Mouse (Mus musculus) thymus, postnatal 25 days (tissue): ENCODE results near the gene Kiss1.

Source experiments
- DNase-seq: peaks from one replicate; pipeline ENCODE4 v3.0.0; 2022

Gene Kiss1

GRCm38 (mm10) chr1:133321267-133321925 is at the start of gene Kiss1:
Kiss1 (plus strand) TSS chr1:133321875.
- no peak for DNase-seq

DNA sequence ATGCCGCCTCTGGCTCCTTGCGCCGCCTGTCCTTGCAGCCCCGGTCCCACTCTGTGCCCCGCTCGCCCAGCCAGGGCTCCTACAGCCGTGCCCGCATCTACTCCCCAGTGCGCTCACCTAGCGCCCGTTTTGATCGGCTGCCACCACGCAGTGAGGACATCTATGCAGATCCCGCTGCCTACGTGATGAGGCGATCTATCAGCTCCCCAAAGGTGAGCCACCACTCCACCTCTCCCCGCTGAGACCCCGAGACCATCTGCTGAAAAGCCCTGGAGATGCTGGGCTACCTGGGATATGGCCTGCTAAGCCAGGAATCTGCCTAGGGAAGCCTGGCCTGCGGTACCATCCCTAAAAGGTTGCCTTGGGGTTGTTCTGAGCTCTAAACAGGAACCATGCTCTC is 47.5 kb upstream of the Kiss1 start:
- DNase-seq, result no peak

DNA sequence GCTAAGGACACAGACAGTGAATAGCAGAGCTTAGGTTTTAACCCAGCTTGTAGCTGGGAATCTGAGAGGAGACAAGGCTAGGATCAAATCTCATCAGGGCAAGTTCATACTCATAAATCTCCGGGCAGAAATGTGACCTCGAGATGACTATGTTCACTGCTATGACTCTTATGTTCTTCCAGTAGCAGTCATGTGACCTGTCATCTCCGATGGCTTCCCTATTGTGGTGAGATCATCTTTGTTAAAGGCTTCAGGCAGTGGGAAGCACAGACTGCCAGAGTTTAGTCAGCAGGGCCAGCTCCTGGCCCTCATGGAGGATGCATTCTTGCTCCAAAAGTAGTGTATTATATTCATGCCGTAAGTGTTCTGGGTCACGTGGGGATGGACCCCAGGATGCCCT is 44.7 kb upstream of the Kiss1 start:
- DNase-seq, result no peak

GRCm38 (mm10) chr1:133278539-133278938 is 43.1 kb upstream of the Kiss1 start:
- DNase-seq, result no peak

DNA sequence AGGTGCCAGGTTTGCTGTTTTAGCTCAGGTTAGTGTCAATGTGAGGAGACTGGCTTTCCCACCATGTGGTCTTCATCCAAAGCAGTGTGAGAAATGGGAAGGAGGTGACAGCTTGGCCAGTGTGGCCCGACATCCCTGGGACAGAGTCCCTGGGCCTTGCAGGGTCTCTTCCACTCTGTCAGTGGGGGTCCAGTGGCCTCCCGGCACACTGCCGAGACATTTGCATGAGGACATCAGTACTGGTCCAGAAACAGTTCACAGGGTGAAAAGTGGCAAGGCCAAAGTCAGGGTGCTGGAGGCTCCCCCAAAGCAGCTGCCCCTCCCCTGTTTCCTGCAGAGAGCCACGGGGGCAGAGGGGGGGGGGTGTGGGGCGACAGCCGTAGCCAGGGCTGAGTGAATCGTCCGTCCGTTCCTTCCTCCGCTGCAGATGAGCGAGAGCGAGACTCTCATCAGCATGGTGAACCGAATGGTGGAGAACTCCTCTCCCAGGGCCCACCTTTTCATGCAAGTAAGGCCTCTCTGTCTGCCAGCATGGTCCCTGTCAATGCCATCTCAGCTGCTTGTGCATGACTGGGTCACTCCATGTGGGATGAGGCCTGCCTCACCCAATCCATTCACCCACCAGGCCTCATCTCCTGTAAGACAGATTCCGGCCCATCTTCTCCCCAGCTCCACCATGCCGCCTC is 42.6 kb upstream of the Kiss1 start:
- no peak for DNase-seq

DNA sequence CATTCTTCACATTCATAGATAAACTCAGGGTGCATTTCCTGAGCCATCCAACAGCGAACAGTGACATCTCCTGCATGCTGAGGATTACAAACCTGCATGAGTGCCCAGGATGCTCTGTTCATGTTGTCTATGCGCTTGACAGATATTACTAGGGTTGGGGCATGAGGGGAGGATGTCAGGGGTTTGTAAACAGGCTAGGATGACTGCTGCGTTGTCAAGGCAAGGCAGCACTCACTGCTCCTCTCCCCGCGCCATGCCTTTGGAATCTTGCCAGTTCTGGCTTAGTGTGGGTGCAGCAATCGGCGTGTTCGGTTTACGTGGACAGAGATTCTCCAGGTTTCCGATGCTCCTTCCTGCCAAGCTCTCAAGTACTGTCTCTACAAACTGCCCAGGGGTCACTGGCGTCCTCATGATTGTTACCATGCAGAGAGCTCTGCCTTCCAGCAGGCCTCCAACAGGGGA is 42.0 kb upstream of the Kiss1 start:
- no peak for DNase-seq

DNA sequence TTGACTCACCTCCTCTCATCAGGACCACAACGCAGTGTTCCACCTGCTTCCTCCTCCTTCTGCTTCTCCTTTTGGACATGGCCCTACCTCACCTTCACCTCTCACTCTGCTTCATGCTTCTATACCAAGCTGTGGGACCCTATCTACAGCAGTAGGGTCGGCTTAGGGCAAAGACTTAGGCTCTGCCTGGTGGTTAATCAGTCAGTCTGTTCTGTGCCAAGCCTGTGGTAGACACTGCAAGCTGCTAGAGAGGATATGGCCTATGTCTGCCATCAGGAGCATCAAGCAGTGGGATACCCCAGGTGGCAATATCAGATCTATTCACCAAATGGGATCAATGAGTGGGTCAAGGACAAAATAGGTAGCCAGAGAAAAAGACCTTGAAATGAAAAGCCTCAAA is 41.1 kb upstream of the Kiss1 start:
- DNase-seq, result no peak

DNA sequence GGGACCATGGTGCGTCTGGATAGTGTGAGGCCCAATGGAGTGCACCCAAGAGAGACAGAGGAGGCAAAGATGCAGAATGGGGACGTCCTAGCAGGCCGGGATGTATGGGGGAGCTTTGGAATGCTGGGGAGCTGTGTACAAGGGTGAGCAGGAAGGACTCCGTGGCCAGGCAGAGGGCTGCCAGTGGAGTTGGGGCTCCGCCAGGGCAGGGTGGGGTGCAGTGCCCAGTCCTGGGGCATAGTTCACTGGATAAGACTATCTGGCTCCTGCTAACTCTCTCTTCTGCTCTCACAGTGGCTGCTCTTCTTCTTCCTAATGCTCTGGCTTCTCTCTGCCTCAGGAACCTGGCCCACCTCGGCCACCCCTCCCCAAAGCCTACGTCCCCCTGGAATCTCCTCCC is 35.8 kb upstream of the Kiss1 start:
- DNase-seq, result no peak

DNA sequence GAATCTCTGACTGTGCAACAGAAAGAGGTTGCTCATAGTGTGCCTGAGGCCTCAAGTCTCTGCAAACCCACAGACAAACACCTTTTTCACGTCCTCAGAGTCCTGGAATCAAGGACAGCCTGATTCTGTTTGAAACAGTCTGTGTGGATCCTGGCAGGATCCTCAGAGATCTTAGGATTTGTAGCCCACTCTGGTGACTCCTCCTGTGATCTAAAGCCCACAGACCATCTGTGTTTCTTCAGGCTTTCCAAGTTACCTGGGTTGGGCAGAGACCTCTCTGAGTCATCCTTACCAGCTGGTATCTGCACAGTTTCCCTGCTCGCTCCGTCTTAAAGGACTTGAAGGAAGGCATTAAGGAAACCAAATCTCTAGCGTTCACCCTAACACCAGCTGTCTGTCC is 34.6 kb upstream of the Kiss1 start:
- no peak for DNase-seq

GRCm38 (mm10) chr1:133287880-133288279 is 33.8 kb upstream of the Kiss1 start:
- no peak for DNase-seq

DNA sequence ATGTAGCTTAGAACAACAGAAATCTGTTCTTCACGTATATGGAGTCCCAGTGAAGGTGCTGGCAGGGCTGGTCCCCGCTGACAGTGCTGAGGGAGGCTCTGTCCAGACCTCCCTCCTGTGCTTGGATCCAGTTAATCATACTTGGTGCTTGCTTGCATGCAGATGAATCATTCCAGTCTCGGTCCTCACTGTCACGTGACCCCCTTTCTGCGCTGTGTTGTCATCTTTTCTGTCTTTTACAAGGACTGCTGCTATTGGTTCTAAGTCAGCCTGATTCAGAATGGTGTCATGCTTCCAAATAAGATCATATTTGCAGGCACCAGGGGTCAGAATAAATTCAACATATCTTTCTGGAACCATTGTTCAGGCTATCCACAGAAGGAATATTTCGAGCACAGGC is 29.8 kb upstream of the Kiss1 start:
- DNase-seq, result no peak

GRCm38 (mm10) chr1:133292608-133293007 is 29.1 kb upstream of the Kiss1 start:
- no peak for DNase-seq

- DNase-seq, result no peak
Measured at GRCm38 (mm10) chr1:133296376-133296775, 25.3 kb upstream of the Kiss1 start.

- no peak for DNase-seq
Measured at GRCm38 (mm10) chr1:133298816-133299215, 22.9 kb upstream of the Kiss1 start.

- no peak for DNase-seq
Measured at GRCm38 (mm10) chr1:133302540-133302939, 19.1 kb upstream of the Kiss1 start.

DNA sequence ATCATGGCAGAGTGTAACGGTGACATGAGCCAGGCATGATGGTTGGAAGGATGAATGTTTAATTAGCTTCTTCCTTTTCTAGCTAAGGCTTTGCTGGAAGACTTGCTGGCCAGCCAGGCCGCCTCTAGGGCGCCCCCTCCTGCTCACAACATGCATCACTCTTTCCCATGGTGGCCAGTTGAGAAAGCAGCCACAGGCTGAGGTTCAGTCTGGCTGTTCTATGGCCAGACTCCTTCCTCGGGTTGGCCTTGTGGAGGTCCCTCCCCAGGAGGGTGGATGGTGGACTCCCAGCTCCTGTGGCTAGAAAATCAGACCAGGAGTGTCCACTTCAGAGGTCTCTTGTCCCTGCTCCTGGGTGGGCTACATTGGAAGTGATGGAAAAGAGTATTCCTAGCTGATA is 14.8 kb upstream of the Kiss1 start:
- peak; percentile 74 for DNase-seq

DNA sequence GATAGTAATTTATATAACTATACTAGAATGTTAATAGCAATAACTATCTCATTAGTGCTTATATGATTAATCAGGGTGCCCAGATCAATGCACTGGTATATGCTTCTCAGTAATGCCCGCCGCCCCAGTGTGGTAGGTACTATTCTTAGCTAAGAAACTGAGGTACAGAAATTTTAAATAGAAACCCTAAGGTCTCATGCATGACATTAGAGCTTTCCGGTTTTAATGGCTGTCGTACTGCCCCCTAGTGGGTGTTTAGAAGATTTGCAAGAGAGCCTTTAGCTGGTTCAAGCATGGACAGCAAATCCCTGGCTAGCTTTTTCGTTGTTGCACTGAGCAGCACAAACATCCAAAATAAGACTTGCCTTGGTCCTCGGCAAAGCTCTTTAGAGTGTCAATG is 14.4 kb upstream of the Kiss1 start:
- DNase-seq, result peak; percentile 39

GRCm38 (mm10) chr1:133309652-133310267 is 11.9 kb upstream of the Kiss1 start, which contains the start of gene Golt1a:
Golt1a (plus strand) TSS chr1:133309800.
- no peak for DNase-seq

DNA sequence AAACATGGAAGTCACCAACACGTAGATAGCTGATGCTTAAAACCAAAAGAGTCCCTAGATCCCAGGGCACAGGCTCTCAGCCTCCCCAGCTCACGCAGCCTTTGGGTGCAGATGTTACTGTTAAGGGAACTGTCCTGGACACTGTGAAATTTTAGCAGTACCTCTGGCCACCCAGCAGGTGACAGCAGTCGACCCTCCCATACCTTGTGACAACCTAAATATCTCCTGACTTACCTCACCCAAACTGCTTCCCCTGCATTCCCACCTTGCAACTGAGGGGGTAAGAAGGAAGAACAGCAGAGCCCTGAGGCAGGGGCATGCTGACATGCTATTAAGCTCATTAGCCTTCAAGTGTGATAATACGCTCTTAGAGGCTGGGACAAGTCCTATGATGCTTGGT is 10.4 kb upstream of the Kiss1 start:
- DNase-seq, result no peak

DNA sequence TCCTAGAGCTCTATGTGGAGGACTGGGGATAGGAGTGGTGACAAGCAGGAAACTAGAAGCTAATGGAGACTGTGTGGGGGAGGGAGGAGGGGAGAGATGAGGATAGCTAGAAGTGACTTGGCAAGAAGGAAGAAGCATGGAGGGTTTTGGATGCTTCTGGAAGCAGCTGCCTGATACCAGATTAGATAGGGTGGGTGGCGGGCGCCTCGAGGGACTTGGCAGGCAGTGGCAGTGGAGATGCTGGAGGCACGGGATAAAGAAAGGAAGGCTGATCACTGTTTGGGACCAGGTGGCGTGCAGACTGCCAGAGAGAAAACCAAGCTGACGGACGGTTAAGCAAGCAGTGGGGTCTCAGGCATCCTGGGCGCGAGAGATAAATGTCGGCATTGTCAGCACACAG is 9.7 kb upstream of the Kiss1 start:
- no peak for DNase-seq

DNA sequence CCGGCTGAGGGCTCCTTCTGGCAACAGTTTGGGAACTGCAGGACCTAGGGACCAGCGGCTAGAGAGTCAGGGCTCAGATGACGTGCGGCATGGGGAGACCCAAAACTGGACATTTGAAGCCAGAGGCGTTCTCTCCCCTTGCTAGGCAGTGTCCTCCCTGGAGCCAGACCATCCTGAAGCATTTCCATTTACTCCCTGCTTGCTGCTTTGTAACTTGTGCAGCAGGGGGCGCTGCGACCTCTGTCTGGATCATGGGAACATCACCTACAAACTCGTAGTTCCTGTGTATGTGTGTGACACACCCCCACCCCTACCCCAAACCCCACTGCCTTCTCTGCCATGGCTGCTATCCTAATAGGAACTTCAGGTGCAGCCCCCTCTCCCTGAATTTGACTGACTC is 7.3 kb upstream of the Kiss1 start:
- DNase-seq, result peak; percentile 58

GRCm38 (mm10) chr1:133315775-133316174 is 5.9 kb upstream of the Kiss1 start:
- DNase-seq, result no peak

DNA sequence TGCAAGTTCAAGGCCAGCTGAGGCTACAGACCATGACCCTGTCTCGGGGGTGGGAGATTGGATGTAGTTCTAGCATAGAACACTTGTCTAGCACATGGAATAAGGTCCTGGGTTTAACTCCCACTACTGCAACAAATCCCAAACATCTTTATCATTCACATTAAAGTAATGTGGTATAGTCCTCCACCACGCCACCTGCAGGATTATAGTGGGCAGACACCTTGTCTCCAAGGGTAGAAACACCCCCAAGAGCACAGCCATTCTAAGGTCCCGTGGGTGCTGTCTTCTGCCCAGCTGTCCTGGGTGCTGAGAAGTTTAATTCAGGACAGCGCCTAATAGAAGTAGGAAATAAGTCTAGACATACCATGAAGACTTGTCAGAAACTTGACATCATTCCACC is 5.1 kb upstream of the Kiss1 start:
- no peak for DNase-seq

- DNase-seq, result no peak
Measured at GRCm38 (mm10) chr1:133317149-133317548, 4.5 kb upstream of the Kiss1 start.
